Mouse (Mus musculus): ENCODE measurements around the gene 1700029H14Rik. TPM values are rescaled to one million over a fixed set of nuclear protein-coding genes. Genes with fewer than 3 reads are reported as not detected.

Gene 1700029H14Rik
- polyA plus RNA-seq, 1 experiment, result not detected

DNA sequence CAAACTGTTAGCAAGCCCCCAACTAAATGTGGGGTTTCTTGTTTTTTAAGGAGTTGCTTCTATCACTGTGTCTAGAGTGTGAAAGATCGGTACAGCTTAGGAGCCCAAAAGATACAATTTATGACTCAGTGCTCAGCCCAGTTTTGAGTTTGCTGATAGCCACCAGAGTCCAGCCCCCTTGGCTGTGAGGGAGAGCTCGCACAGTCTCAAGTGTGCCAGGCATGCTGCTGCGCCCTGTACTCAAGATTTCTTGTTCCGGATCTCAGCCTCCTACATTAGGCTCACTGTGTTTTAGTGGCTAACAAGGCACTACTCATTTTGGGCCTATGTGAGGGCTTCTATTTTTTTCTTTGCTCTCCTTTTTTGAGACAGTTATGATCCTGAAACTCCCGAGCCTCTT lies 22.1 kb downstream of the 1700029H14Rik start:
- no peak for TF ChIP-seq E2F4 (IDR thresholded peaks at IDR 0.05; ENCODE audit: insufficient read depth)
- TF ChIP-seq POLR2A (IDR thresholded peaks at IDR 0.05; ENCODE audit: insufficient read length, low read depth), result no peak
- no peak for TF ChIP-seq MYOD1 (IDR thresholded peaks at IDR 0.05; ENCODE audit: control insufficient read depth in 1 of 3, insufficient read length in 2 of 3, low read depth in 2 of 3)
- no peak for TF ChIP-seq SRF (IDR thresholded peaks at IDR 0.05; ENCODE audit: control insufficient read depth, insufficient read length, low read depth)
- no peak for TF ChIP-seq MAX (IDR thresholded peaks at IDR 0.05; ENCODE audit: low read depth)
- no peak overlapping the region for H3K4me3 ChIP-seq
- no peak overlapping the region for H3K4me2 ChIP-seq (ENCODE audit: low read depth)
- no peaks in the 10 kb centered on the region for H3K36me3 ChIP-seq (ENCODE audit: control insufficient read depth, insufficient read depth)
- no peaks in the 10 kb centered on the region for H3K79me2 ChIP-seq (ENCODE audit: control insufficient read depth, insufficient read depth)
- no peak overlapping the region for H3ac ChIP-seq (ENCODE audit: control insufficient read depth, insufficient read length)
- peaks cover 9% of the 10 kb centered on the region for H3K27me3 ChIP-seq (ENCODE audit: control insufficient read depth, insufficient read depth, insufficient read length)

GRCm38 (mm10) chr8:13538821-13539220 lies 23.4 kb downstream of the 1700029H14Rik start:
- H3ac ChIP-seq (ENCODE audit: control insufficient read depth, insufficient read length), result no peak overlapping the region
- TF ChIP-seq POLR2A (IDR thresholded peaks at IDR 0.05; ENCODE audit: insufficient read length, low read depth) (no peak), MYOD1 (IDR thresholded peaks at IDR 0.05; ENCODE audit: control insufficient read depth in 1 of 3, insufficient read length in 2 of 3, low read depth in 2 of 3) (no peak), USF1 (IDR thresholded peaks at IDR 0.05; ENCODE audit: low read depth) (no peak), MAX (IDR thresholded peaks at IDR 0.05; ENCODE audit: low read depth) (no peak), MYOG (IDR thresholded peaks at IDR 0.05; ENCODE audit: control insufficient read depth in 1 of 3, insufficient read depth in 1 of 3, insufficient read length in 2 of 3, low read depth in 2 of 3) (no peak), E2F4 (IDR thresholded peaks at IDR 0.05; ENCODE audit: insufficient read depth) (no peak), TCF12 (IDR thresholded peaks at IDR 0.05; ENCODE audit: insufficient read depth, poor library complexity, severe bottlenecking) (no peak), REST (IDR thresholded peaks at IDR 0.05; ENCODE audit: insufficient read depth, insufficient read length) (no peak), CEBPB (IDR thresholded peaks at IDR 0.05; ENCODE audit: insufficient read depth, poor library complexity, severe bottlenecking) (no peak)
- no peak overlapping the region for H3K4me2 ChIP-seq (ENCODE audit: low read depth)

GRCm38 (mm10) chr8:13537102-13537501 lies 25.2 kb downstream of the 1700029H14Rik start:
- no peaks in the 10 kb centered on the region for H3K79me2 ChIP-seq (ENCODE audit: control insufficient read depth, insufficient read depth)
- TF ChIP-seq POLR2AphosphoS2 (IDR thresholded peaks at IDR 0.05; ENCODE audit: insufficient read length, low read depth) (no peak), MYOG (IDR thresholded peaks at IDR 0.05; ENCODE audit: control insufficient read depth in 1 of 3, insufficient read depth in 1 of 3, insufficient read length in 2 of 3, low read depth in 2 of 3) (no peak), USF1 (IDR thresholded peaks at IDR 0.05; ENCODE audit: low read depth) (no peak), TCF3 (IDR thresholded peaks at IDR 0.05; ENCODE audit: insufficient read length, low read depth) (no peak), REST (IDR thresholded peaks at IDR 0.05; ENCODE audit: insufficient read depth, insufficient read length) (no peak), CEBPB (IDR thresholded peaks at IDR 0.05; ENCODE audit: insufficient read depth, poor library complexity, severe bottlenecking) (no peak), TCF12 (IDR thresholded peaks at IDR 0.05; ENCODE audit: insufficient read depth, poor library complexity, severe bottlenecking) (no peak), SRF (IDR thresholded peaks at IDR 0.05; ENCODE audit: control insufficient read depth, insufficient read length, low read depth) (no peak), MYOD1 (IDR thresholded peaks at IDR 0.05; ENCODE audit: control insufficient read depth in 1 of 3, insufficient read length in 2 of 3, low read depth in 2 of 3) (no peak)
- H3K4me2 ChIP-seq (ENCODE audit: low read depth), result no peak overlapping the region
- no peak overlapping the region for H3ac ChIP-seq (ENCODE audit: control insufficient read depth, insufficient read length)
- no peaks in the 10 kb centered on the region for H3K36me3 ChIP-seq (ENCODE audit: control insufficient read depth, insufficient read depth)
- no peak overlapping the region for H3K4me3 ChIP-seq
- peaks cover 9% of the 10 kb centered on the region for H3K27me3 ChIP-seq (ENCODE audit: control insufficient read depth, insufficient read depth, insufficient read length)

More at GRCm38 (mm10) chr8:13538821-13539220, 23.4 kb downstream of the 1700029H14Rik start:
- H3K36me3 ChIP-seq (ENCODE audit: control insufficient read depth, insufficient read depth), result no peaks in the 10 kb centered on the region
- no peaks in the 10 kb centered on the region for H3K79me2 ChIP-seq (ENCODE audit: control insufficient read depth, insufficient read depth)
- peaks cover 9% of the 10 kb centered on the region for H3K27me3 ChIP-seq (ENCODE audit: control insufficient read depth, insufficient read depth, insufficient read length)
- H3K4me3 ChIP-seq, result no peak overlapping the region

DNA sequence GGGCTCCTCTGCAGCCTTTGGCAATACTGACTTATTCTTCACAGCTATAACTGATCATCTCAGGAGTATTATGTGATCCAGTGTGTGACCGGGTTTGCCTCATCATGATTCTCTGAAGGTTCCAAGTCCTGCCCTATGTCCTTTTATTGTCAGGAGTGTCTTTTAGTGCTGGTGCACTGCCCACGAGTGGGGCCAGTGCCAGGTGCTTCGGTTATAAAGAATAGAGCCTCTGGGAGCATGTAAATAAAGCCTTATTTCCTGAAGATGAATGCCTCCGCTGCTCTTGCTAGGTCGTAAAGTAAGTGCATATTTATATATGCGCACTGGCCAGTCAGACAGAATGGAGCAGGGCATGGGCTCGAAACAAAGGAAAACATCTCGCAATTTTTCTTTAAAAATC lies 29.1 kb downstream of the 1700029H14Rik start:
- no peak for TF ChIP-seq MAX (IDR thresholded peaks at IDR 0.05; ENCODE audit: low read depth)

DNA sequence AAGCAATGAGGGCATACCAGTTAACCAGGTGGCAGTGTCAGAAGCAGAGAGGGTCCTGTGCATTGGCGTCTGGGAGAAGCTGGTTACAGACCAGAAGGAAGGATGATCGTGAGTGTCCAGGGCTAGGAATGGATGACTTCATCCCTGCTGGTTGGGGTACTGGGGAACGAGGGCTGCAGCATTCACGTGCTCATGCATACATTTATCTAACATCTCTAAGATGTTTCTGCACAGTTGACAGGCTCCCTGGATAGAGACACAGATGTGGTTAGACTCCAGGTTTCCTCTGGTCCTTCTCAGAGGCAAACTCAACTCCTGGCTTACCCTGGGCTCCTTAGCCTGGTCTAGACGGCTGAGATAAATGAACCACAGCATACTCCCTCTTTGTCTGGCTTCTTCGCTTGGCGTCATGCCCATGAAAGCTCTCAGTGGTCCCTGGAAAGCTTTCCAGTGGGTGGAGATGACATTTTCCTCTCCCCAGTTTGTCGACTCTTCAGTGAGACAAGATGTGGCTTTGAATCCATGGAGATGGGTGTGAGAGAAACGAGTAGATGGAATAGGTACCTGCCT lies 30.6 kb downstream of the 1700029H14Rik start:
- TF ChIP-seq CEBPB (IDR thresholded peaks at IDR 0.05; ENCODE audit: insufficient read depth, poor library complexity, severe bottlenecking) (no peak), MYOD1 (IDR thresholded peaks at IDR 0.05; ENCODE audit: control insufficient read depth in 1 of 3, insufficient read length in 2 of 3, low read depth in 2 of 3) (no peak), MAX (IDR thresholded peaks at IDR 0.05; ENCODE audit: low read depth) (no peak), E2F4 (IDR thresholded peaks at IDR 0.05; ENCODE audit: insufficient read depth) (no peak), TCF3 (IDR thresholded peaks at IDR 0.05; ENCODE audit: insufficient read length, low read depth) (no peak), USF1 (IDR thresholded peaks at IDR 0.05; ENCODE audit: low read depth) (no peak), REST (IDR thresholded peaks at IDR 0.05; ENCODE audit: insufficient read depth, insufficient read length) (no peak)
- H3K27me3 ChIP-seq (ENCODE audit: control insufficient read depth, insufficient read depth, insufficient read length), result no peaks in the 10 kb centered on the region
- H3K79me2 ChIP-seq (ENCODE audit: control insufficient read depth, insufficient read depth), result no peaks in the 10 kb centered on the region
- no peak overlapping the region for H3K4me3 ChIP-seq
- H3K36me3 ChIP-seq (ENCODE audit: control insufficient read depth, insufficient read depth), result no peaks in the 10 kb centered on the region
- H3K4me2 ChIP-seq (ENCODE audit: low read depth), result no peak overlapping the region
- no peak overlapping the region for H3ac ChIP-seq (ENCODE audit: control insufficient read depth, insufficient read length)

More for the DNA sequence above, 29.1 kb downstream of the 1700029H14Rik start:
- Histone ChIP-seq H3K4me3 (no peak overlapping the region), H3K36me3 (ENCODE audit: control insufficient read depth, insufficient read depth) (no peaks in the 10 kb centered on the region), H3ac (ENCODE audit: control insufficient read depth, insufficient read length) (no peak overlapping the region), H3K79me2 (ENCODE audit: control insufficient read depth, insufficient read depth) (no peaks in the 10 kb centered on the region), H3K4me2 (ENCODE audit: low read depth) (no peak overlapping the region), H3K27me3 (ENCODE audit: control insufficient read depth, insufficient read depth, insufficient read length) (no peaks in the 10 kb centered on the region)
